Mouse (Mus musculus): ENCODE results near the gene Sbk2. TPM values are rescaled to one million over a fixed set of nuclear protein-coding genes. Genes with fewer than 3 reads are reported as not detected.

Sbk2 gene
- polyA plus RNA-seq, 1 experiment from 2014 or later = not detected

DNA sequence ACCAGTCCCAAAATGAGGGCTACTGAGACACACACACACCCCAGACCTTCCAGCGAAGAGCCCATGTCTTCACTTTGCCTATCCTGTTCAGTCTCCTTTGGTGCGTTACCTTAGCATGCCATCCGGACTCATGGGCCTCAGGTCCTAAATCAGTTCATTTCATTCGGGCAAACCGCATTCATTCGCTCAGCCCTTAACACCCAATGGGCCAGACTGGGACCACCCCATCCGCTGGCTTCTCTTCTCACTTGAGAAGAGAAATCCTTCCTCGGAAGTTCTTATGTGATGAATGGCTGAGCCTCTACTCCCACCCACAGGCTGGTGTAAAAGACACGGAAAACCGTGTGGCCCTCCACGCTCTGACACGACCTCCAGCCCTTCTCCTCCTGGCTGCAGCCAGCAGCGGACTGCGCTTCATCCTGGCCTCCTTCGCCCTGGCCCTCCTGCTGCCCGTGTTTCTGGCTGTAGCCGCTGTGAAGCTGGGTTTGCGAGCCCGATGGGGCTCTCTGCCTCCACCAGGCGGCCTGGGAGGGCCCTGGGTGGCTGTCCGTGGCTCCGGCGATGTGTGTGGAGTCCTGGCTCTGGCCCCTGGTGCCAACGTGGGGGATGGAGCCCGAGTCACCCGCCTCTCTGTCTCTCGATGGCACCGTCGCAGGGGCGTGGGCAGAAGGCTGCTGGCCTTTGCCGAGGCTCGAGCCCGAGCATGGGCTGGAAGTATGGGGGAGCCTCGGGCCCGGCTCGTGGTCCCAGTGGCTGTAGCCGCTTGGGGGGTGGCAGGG is 40.4 kb downstream of the Sbk2 start:
- H3K4me1 ChIP-seq (ENCODE audit: control insufficient read depth, insufficient read depth, low read length) = peaks cover 25% of the 10 kb centered on the region
- H3K36me3 ChIP-seq (replicated peaks; ENCODE audit: control insufficient read depth, insufficient read depth, low read depth, low read length) = peaks cover 8% of the 10 kb centered on the region
- peak overlapping the region; percentile 68 for H3K9ac ChIP-seq (replicated peaks; ENCODE audit: low read length)
- peak overlapping the region; percentile 53 for H3K4me2 ChIP-seq (ENCODE audit: low read depth, low read length)
- peak overlapping the region; percentile 21 for H3K4me3 ChIP-seq (ENCODE audit: low read depth, low read length)
- no peak for ATAC-seq (replicated peaks; ENCODE audit: insufficient number of reproducible peaks, low FRiP score, low TSS enrichment, low read depth)
- no peaks in the 10 kb centered on the region for H3K9me3 ChIP-seq (replicated peaks; ENCODE audit: control insufficient read depth, low read length)
- WGBS = 4% methylated on average over 37 of the region's 37 CpGs
- H3K27me3 ChIP-seq (ENCODE audit: control insufficient read depth, insufficient read depth, low read length) = no peaks in the 10 kb centered on the region
- H3K27ac ChIP-seq (replicated peaks; ENCODE audit: low read depth, low read length) = peak overlapping the region; percentile 87
- DNase-seq (ENCODE audit: low spot score) = peak; percentile 59

DNA sequence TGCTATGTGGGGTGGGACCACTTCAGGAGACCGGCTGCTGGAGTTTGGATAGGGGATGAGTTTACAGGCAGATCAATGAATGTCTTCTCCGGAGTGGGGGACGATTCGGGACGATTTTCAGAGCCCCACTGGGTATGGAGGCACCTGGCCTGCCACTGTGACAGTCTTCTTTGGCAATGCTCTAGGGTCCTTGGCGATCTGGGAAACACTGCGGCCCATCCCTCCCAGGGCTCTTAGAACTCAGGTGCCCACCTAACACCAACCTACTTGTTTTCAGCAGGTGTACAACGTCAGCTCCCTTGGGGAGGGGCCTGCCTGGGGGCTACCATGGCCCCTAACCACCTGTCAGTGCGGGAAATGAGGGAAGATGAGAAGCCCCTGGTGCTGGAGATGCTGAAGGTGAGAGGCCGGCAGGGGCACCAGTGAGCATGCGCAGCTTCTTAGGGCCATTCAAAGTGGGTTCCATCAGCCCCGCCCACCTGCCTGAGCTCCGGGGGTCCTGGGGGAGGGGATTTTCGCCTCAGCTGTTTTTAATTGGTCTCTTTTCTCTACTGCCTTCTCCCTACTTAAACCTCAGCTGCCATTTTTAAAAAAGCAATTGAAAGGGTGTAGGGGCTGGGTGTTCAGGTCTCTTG is 41.2 kb downstream of the Sbk2 start:
- ATAC-seq (replicated peaks; ENCODE audit: insufficient number of reproducible peaks, low FRiP score, low TSS enrichment, low read depth) = peak; percentile 11
- under 1% methylated on average over 14 of the region's 14 CpGs for WGBS

DNA sequence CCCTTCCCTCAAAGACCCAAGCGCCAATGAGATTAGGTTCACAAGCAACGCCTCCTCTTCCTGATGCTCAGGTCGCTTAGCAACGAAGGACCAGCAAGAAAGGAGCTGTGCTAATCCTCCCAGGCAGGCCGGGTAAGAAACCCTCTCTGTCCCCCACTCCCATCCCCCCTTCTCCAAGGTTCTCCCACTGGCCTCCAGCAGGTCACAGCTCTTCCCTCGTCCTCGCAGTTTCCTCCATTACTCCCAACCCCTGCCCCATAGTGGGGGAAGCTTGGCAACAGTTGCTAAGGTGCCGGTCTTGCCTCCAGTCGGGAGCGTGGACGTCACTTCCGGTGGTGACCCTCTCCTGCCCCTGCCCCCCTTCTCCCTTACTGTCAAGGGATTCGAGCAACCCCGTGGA is 41.7 kb downstream of the Sbk2 start:
- ATAC-seq (replicated peaks; ENCODE audit: insufficient number of reproducible peaks, low FRiP score, low TSS enrichment, low read depth) = peak; percentile 21
- Histone ChIP-seq H3K4me1 (ENCODE audit: control insufficient read depth, insufficient read depth, low read length) (peaks cover 25% of the 10 kb centered on the region), H3K4me2 (ENCODE audit: low read depth, low read length) (peak overlapping the region; percentile 53), H3K9ac (replicated peaks; ENCODE audit: low read length) (peak overlapping the region; percentile 50), H3K36me3 (replicated peaks; ENCODE audit: control insufficient read depth, insufficient read depth, low read depth, low read length) (peaks cover 8% of the 10 kb centered on the region), H3K27ac (replicated peaks; ENCODE audit: low read depth, low read length) (peak overlapping the region; percentile 87), H3K9me3 (replicated peaks; ENCODE audit: control insufficient read depth, low read length) (no peaks in the 10 kb centered on the region), H3K27me3 (ENCODE audit: control insufficient read depth, insufficient read depth, low read length) (no peaks in the 10 kb centered on the region), H3K4me3 (ENCODE audit: low read depth, low read length) (peak overlapping the region; percentile 23)
- WGBS = under 1% methylated on average over 14 of the region's 14 CpGs
- peak; percentile 90 for DNase-seq (ENCODE audit: low spot score)

More for the DNA sequence above, 41.2 kb downstream of the Sbk2 start:
- Histone ChIP-seq H3K9ac (replicated peaks; ENCODE audit: low read length) (peak overlapping the region; percentile 50), H3K4me3 (ENCODE audit: low read depth, low read length) (peak overlapping the region; percentile 23), H3K9me3 (replicated peaks; ENCODE audit: control insufficient read depth, low read length) (no peaks in the 10 kb centered on the region), H3K4me2 (ENCODE audit: low read depth, low read length) (peak overlapping the region; percentile 53), H3K27me3 (ENCODE audit: control insufficient read depth, insufficient read depth, low read length) (no peaks in the 10 kb centered on the region), H3K27ac (replicated peaks; ENCODE audit: low read depth, low read length) (peak overlapping the region; percentile 87), H3K4me1 (ENCODE audit: control insufficient read depth, insufficient read depth, low read length) (peaks cover 25% of the 10 kb centered on the region), H3K36me3 (replicated peaks; ENCODE audit: control insufficient read depth, insufficient read depth, low read depth, low read length) (peaks cover 8% of the 10 kb centered on the region)
- DNase-seq (ENCODE audit: low spot score) = peak; percentile 91

DNA sequence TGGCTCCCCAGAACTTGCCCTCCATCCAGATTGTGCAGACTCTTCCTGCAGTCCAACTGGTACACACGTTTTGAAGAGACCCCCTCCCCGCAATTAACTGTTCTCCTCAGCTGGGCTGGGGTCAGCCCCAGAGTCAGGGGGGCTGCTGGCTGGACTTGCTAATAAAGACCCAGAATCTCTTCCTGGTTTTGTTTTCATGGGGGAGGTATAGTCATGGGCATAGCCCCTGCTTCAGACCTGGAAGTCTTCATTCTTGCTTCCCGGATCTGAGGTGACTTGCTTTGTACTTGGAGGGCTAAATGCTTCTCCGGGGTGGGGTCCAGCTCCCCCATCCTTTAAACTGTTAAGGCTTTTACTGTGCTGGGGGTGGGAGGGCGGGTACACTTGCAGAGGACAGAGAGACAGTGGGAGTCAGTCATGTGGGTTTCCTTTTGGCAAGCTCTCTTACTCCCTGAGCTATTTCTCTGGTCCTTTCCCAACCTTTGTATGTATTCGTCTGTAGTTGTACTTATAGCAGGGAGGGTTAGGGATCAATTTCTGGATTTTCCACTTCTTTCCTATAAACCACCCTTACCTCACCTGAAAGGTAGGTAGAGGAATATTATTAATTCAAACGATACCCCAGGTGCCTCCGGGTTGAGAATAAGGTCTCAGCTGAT is 42.3 kb downstream of the Sbk2 start, which contains the start of gene Nat14:
Gene Nat14, plus strand, starts transcription at position 205 of the 659 bp plus-strand sequence.
- H3K9me3 ChIP-seq (replicated peaks; ENCODE audit: control insufficient read depth, low read length) = no peaks in the 10 kb centered on the region
- peak within 1 kb of the TSS; percentile 23 for H3K4me3 ChIP-seq (ENCODE audit: low read depth, low read length)
- H3K4me1 ChIP-seq (ENCODE audit: control insufficient read depth, insufficient read depth, low read length) = peaks cover 25% of the 10 kb centered on the region
- peak within 1 kb of the TSS; percentile 50 for H3K9ac ChIP-seq (replicated peaks; ENCODE audit: low read length)
- H3K36me3 ChIP-seq (replicated peaks; ENCODE audit: control insufficient read depth, insufficient read depth, low read depth, low read length) = peaks cover 8% of the 10 kb centered on the region
- 30% methylated on average over 8 of the region's 8 CpGs for WGBS
- no peak for DNase-seq (ENCODE audit: low spot score)
- ATAC-seq (replicated peaks; ENCODE audit: insufficient number of reproducible peaks, low FRiP score, low TSS enrichment, low read depth) = no peak
- H3K27me3 ChIP-seq (ENCODE audit: control insufficient read depth, insufficient read depth, low read length) = no peaks in the 10 kb centered on the region
- H3K4me2 ChIP-seq (ENCODE audit: low read depth, low read length) = peak within 1 kb of the TSS; percentile 53
- H3K27ac ChIP-seq (replicated peaks; ENCODE audit: low read depth, low read length) = peak within 1 kb of the TSS; percentile 87

DNA sequence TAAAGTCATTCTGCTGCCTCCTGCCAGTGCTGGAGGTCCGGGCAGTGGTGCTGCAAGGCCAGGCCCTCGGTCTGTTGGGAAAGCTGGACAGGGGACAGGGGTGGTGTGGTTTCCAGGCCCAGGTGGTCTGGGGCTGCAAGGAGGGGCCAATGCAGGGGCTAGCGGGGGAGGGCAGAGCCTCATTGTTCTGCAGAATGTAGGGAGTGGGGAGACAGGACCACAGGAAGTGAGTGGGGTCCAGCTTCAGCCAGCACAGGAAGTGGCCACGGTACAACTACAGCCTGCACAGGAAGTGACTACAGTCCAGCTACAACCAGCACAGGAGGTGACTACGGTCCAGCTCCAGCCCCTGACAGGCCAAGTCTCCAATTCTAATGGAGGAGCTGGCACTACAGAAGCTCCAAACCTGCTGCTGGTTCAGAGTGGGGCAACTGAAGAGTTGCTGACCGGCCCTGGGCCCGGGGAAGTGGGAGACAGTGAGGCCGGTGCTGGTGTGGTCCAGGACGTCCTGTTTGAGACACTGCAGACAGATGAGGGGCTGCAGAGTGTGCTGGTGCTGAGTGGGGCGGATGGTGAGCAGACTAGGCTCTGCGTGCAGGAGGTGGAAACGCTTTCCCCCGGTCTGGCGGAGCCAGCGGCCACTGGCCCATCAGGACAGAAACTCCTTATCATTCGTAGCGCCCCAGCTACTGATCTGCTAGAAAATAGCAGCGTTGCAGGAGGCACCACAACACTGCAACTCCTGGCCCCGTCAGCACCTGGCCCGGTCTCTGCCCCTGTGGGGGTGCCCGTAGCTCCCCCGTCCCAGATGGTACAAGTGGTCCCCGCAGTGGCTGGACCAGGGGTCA is 43.0 kb downstream of the Sbk2 start:
- Histone ChIP-seq H3K4me2 (ENCODE audit: low read depth, low read length) (no peak overlapping the region; the same call in 1 of the 2 replicates), H3K27ac (replicated peaks; ENCODE audit: low read depth, low read length) (peak overlapping the region; percentile 65), H3K4me1 (ENCODE audit: control insufficient read depth, insufficient read depth, low read length) (peaks cover 25% of the 10 kb centered on the region), H3K36me3 (replicated peaks; ENCODE audit: control insufficient read depth, insufficient read depth, low read depth, low read length) (peaks cover 8% of the 10 kb centered on the region), H3K4me3 (ENCODE audit: low read depth, low read length) (no peak overlapping the region), H3K9ac (replicated peaks; ENCODE audit: low read length) (0 out of 2 replicates have a peak overlapping the region, but pooled peaks have one; percentile 9), H3K27me3 (ENCODE audit: control insufficient read depth, insufficient read depth, low read length) (no peaks in the 10 kb centered on the region), H3K9me3 (replicated peaks; ENCODE audit: control insufficient read depth, low read length) (no peaks in the 10 kb centered on the region)
- WGBS = 59% methylated on average over 23 of the region's 23 CpGs
- ATAC-seq (replicated peaks; ENCODE audit: insufficient number of reproducible peaks, low FRiP score, low TSS enrichment, low read depth) (no peak), DNase-seq (ENCODE audit: low spot score) (no peak)

DNA sequence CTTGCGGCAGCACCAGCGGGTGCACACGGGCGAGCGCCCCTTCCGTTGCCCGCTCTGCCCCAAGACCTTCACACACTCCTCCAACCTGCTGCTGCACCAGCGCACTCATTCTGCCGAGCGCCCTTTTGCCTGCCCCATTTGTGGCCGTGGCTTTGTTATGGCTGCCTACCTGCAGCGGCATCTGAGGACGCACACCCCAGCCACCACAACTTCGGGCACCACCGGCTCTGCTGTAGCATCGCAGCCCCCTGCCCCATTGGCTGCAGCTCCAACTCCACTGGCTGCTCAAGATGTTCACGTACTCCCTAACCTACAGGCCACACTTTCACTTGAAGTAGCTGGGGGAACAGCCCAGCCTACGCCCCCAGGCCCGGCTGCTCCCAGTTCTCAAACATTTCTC is 43.7 kb downstream of the Sbk2 start:
- no peak for DNase-seq (ENCODE audit: low spot score)
- Histone ChIP-seq H3K4me2 (ENCODE audit: low read depth, low read length) (no peak overlapping the region), H3K27me3 (ENCODE audit: control insufficient read depth, insufficient read depth, low read length) (no peaks in the 10 kb centered on the region), H3K4me1 (ENCODE audit: control insufficient read depth, insufficient read depth, low read length) (peaks cover 18% of the 10 kb centered on the region), H3K9me3 (replicated peaks; ENCODE audit: control insufficient read depth, low read length) (no peaks in the 10 kb centered on the region), H3K27ac (replicated peaks; ENCODE audit: low read depth, low read length) (peak overlapping the region; percentile 65; the same call in 1 of the 2 replicates), H3K4me3 (ENCODE audit: low read depth, low read length) (no peak overlapping the region), H3K36me3 (replicated peaks; ENCODE audit: control insufficient read depth, insufficient read depth, low read depth, low read length) (peaks cover 8% of the 10 kb centered on the region), H3K9ac (replicated peaks; ENCODE audit: low read length) (no peak overlapping the region)
- no peak for ATAC-seq (replicated peaks; ENCODE audit: insufficient number of reproducible peaks, low FRiP score, low TSS enrichment, low read depth)
- WGBS = 90% methylated on average over 19 of the region's 19 CpGs

DNA sequence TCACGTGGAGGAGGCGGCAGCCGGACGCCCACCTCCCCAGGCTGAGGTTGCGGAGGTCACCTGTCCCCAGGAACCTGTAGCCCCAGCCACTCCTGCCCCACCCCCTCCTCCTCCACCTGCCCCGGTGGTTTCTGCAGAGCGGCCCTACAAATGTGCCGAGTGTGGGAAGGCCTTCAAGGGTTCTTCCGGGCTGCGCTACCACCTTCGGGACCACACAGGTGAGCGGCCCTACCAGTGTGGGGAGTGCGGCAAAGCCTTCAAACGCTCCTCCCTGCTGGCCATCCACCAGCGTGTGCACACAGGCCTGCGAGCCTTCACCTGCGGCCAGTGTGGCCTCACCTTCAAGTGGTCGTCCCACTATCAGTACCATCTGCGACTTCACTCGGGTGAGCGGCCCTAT is 44.2 kb downstream of the Sbk2 start:
- Histone ChIP-seq H3K27ac (replicated peaks; ENCODE audit: low read depth, low read length) (no peak overlapping the region), H3K4me1 (ENCODE audit: control insufficient read depth, insufficient read depth, low read length) (peaks cover 14% of the 10 kb centered on the region), H3K36me3 (replicated peaks; ENCODE audit: control insufficient read depth, insufficient read depth, low read depth, low read length) (peaks cover 8% of the 10 kb centered on the region), H3K9ac (replicated peaks; ENCODE audit: low read length) (no peak overlapping the region), H3K9me3 (replicated peaks; ENCODE audit: control insufficient read depth, low read length) (no peaks in the 10 kb centered on the region), H3K27me3 (ENCODE audit: control insufficient read depth, insufficient read depth, low read length) (no peaks in the 10 kb centered on the region), H3K4me2 (ENCODE audit: low read depth, low read length) (no peak overlapping the region), H3K4me3 (ENCODE audit: low read depth, low read length) (no peak overlapping the region)
- WGBS = 89% methylated on average over 21 of the region's 21 CpGs
- ATAC-seq (replicated peaks; ENCODE audit: insufficient number of reproducible peaks, low FRiP score, low TSS enrichment, low read depth) (no peak), DNase-seq (ENCODE audit: low spot score) (no peak)

Measured in embryonic facial prominence, embryonic 11.5 days (tissue).